In the genomic region with DNA sequence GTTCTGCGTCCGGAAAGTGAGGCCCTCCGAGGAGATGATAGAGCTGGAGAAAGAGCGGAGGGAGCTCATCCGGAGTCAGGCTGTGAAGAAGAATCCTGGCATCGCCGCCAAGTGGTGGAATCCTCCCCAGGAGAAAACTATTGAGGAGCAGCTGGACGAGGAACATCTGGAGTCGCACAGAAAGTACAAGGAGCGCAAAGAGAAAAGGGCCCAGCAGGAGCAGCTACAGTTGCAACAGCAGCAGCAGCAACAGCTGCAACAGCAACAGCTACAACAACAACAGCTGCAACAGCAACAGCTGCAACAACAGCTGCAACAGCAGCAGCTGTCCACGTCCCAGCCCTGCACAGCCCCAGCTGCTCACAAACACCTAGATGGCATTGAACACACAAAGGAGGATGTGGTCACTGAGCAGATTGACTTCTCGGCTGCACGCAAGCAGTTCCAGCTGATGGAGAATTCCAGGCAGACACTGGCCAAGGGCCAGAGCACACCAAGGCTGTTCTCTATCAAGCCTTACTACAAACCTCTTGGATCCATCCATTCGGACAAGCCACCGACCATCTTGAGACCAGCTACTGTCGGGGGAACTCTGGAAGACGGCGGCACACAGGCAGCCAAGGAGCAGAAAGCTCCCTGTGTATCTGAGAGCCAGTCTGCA, we compare ENCODE assay signal across 10 mouse cellular contexts.
A peak's percentile ranks its signal among the peaks of the same experiment; 100 is the strongest.
DNase-seq lines count a peak whose midpoint lies in the region; ATAC-seq and TF ChIP-seq lines count a peak whose summit lies in the region.
"Had no signal": no experiment of that assay in that cellular context is flagged by ENCODE, and none has a peak within 500 bp of the region (broad histone marks: within the 10 kb centered on the region; RNA-seq: fewer than 3 reads in every experiment).

No protein-coding gene starts in this region.

- H3K27me3 ChIP-seq in limb, embryonic 12.5 days = no peaks in the 10 kb centered on the region
- no peaks in the 10 kb centered on the region for H3K27me3 ChIP-seq in limb, embryonic 10.5 days (ENCODE audit: low read depth, poor library complexity, severe bottlenecking)
- H3K27me3 ChIP-seq in intestine, embryonic 14.5 days (replicated peaks; ENCODE audit: control insufficient read depth, insufficient read depth, low read length) = no peaks in the 10 kb centered on the region
- H3K27me3 ChIP-seq in myocyte (ENCODE audit: control insufficient read depth, insufficient read depth, insufficient read length) = no peaks in the 10 kb centered on the region

- H3K9ac ChIP-seq in limb, embryonic 12.5 days (replicated peaks) = no peak overlapping the region
- H3K9ac ChIP-seq in intestine, embryonic 14.5 days (ENCODE audit: low read length) = no peak overlapping the region

- peaks cover 21% of the 10 kb centered on the region for H3K4me1 ChIP-seq in limb, embryonic 12.5 days (replicated peaks)
- H3K4me1 ChIP-seq in limb, embryonic 10.5 days = peaks cover 25% of the 10 kb centered on the region
- H3K4me1 ChIP-seq in intestine, embryonic 14.5 days (replicated peaks; ENCODE audit: control insufficient read depth, insufficient read depth, low read length) = peaks cover 7% of the 10 kb centered on the region

- H3K4me2 ChIP-seq in limb, embryonic 12.5 days = no peak overlapping the region
- H3K4me2 ChIP-seq in intestine, embryonic 14.5 days (ENCODE audit: low read length) = no peak overlapping the region
- H3K4me2 ChIP-seq in myocyte (ENCODE audit: low read depth) = no peak overlapping the region

- TF ChIP-seq POLR2A in myocyte (IDR thresholded peaks at IDR 0.05; ENCODE audit: insufficient read length, low read depth) = no peak

- WGBS in limb, embryonic 12.5 days = 89% methylated on average over 18 of the region's 18 CpGs
- 94% methylated on average over 18 of the region's 18 CpGs for WGBS in limb, embryonic 10.5 days
- WGBS in intestine, embryonic 14.5 days = 67% methylated on average over 18 of the region's 18 CpGs

- 0 out of 2 replicates have a peak overlapping the region, but pooled peaks have one; percentile 4 for H3K27ac ChIP-seq in limb, embryonic 12.5 days
- H3K27ac ChIP-seq in limb, embryonic 10.5 days = no peak overlapping the region
- H3K27ac ChIP-seq in intestine, embryonic 14.5 days (ENCODE audit: low read depth) = no peak overlapping the region
- H3K27ac ChIP-seq: macrophage had no signal

- H3K4me3 ChIP-seq in limb, embryonic 12.5 days (replicated peaks) = no peak overlapping the region
- no peak overlapping the region for H3K4me3 ChIP-seq in limb, embryonic 10.5 days
- H3K4me3 ChIP-seq in intestine, embryonic 14.5 days (ENCODE audit: low read depth, low read length) = no peak overlapping the region
- no peak overlapping the region for H3K4me3 ChIP-seq in myocyte
- H3K4me3 ChIP-seq: erythroblast, embryonic 14.5 days had no signal

- no peaks in the 10 kb centered on the region for H3K9me3 ChIP-seq in limb, embryonic 12.5 days
- H3K9me3 ChIP-seq in limb, embryonic 10.5 days (replicated peaks) = no peaks in the 10 kb centered on the region
- H3K9me3 ChIP-seq in intestine, embryonic 14.5 days (ENCODE audit: control insufficient read depth, low read length) = 0 out of 2 replicates have a peak, but pooled peaks cover 6% of the 10 kb centered on the region

- peaks cover 65% of the 10 kb centered on the region for H3K79me2 ChIP-seq in myocyte (ENCODE audit: control insufficient read depth, insufficient read depth)

- no peak for ATAC-seq in limb, embryonic 12.5 days (ENCODE audit: insufficient number of reproducible peaks, insufficient read depth, low FRiP score, low TSS enrichment, low read depth)
- no peak for ATAC-seq in intestine, embryonic 14.5 days (replicated peaks; ENCODE audit: low FRiP score, low TSS enrichment, low read depth)

- peak; percentile 51 to 65 for DNase-seq in adrenal gland, postnatal 36 days
- no peak for DNase-seq in adrenal gland, postnatal 10 days
- no peak for DNase-seq in limb, embryonic 10.5 days (ENCODE audit: low spot score)
- peak; percentile 50 for DNase-seq in intestine, embryonic 14.5 days (ENCODE audit: low spot score)
- no peak for DNase-seq in cerebellum, postnatal 14 days
- DNase-seq in thymus, adult 18-20 months = no peak

- H3ac ChIP-seq in myocyte (ENCODE audit: control insufficient read depth, insufficient read length) = no peak overlapping the region

- peaks cover 64% of the 10 kb centered on the region for H3K36me3 ChIP-seq in limb, embryonic 12.5 days
- H3K36me3 ChIP-seq in limb, embryonic 10.5 days = peaks cover 78% of the 10 kb centered on the region
- H3K36me3 ChIP-seq in intestine, embryonic 14.5 days (ENCODE audit: control insufficient read depth, insufficient read depth, low read length) = peaks cover 47% of the 10 kb centered on the region
- peaks cover 48% of the 10 kb centered on the region for H3K36me3 ChIP-seq in myocyte (ENCODE audit: control insufficient read depth, insufficient read depth)

TF ChIP-seq in myocyte, 11 proteins besides CTCF, POLR2A, EP300 and RAD21:
- peak; percentile 93 for TF ChIP-seq TCF3 (IDR thresholded peaks at IDR 0.05; ENCODE audit: insufficient read length, low read depth)
- TF ChIP-seq POLR2AphosphoS2 (IDR thresholded peaks at IDR 0.05; ENCODE audit: insufficient read length, low read depth) = peak; percentile 17
- TF ChIP-seq MYOD1 (IDR thresholded peaks at IDR 0.05; ENCODE audit: control insufficient read depth in 1 of 3, insufficient read length in 2 of 3, low read depth in 2 of 3) = peak in 2 of 3 experiments; percentile 92 to 94
- no peak for TF ChIP-seq E2F4 (IDR thresholded peaks at IDR 0.05; ENCODE audit: insufficient read depth)
- no peak for TF ChIP-seq USF1 (IDR thresholded peaks at IDR 0.05; ENCODE audit: low read depth)
- no peak for TF ChIP-seq REST (IDR thresholded peaks at IDR 0.05; ENCODE audit: insufficient read depth, insufficient read length)
- peak in 2 of 3 experiments; percentile 83 to 84 for TF ChIP-seq MYOG (IDR thresholded peaks at IDR 0.05; ENCODE audit: control insufficient read depth in 1 of 3, insufficient read depth in 1 of 3, insufficient read length in 2 of 3, low read depth in 2 of 3)
- TF ChIP-seq TCF12 (IDR thresholded peaks at IDR 0.05; ENCODE audit: insufficient read depth, poor library complexity, severe bottlenecking) = no peak

Comparison
In these comparisons a context has a peak if more than half of its experiments do, and no peak if none do; other contexts are left out.
1. DNase-seq: peak in adrenal gland, postnatal 36 days (2 of 2) and intestine, embryonic 14.5 days (single experiment); none in adrenal gland, postnatal 10 days (single experiment), limb, embryonic 10.5 days (single experiment), cerebellum, postnatal 14 days (0 of 2) and thymus, adult 18-20 months (0 of 2).